Comparison of ENCODE assay signal across 8 mouse cellular contexts in genomic region chr10:89708720-89709119, GRCm38 (mm10). TPM values are rescaled to one million over a fixed set of nuclear protein-coding genes. Genes with fewer than 3 reads are reported as not detected.
DNase-seq lines count a peak whose midpoint lies in the region; ATAC-seq and TF ChIP-seq lines count a peak whose summit lies in the region.

No protein-coding gene starts in this region.

- H3K4me1 ChIP-seq in lung, embryonic 15.5 days, result no peaks in the 10 kb centered on the region
- no peaks in the 10 kb centered on the region for H3K4me1 ChIP-seq in lung, adult 2 months (ENCODE audit: control insufficient read depth, insufficient read depth, low read length)
- H3K4me1 ChIP-seq in intestine, embryonic 16.5 days (ENCODE audit: control insufficient read depth, insufficient read depth, low read length), result no peaks in the 10 kb centered on the region
- H3K4me1 ChIP-seq in stomach, embryonic 14.5 days (ENCODE audit: control insufficient read depth, insufficient read depth, low read length), result no peaks in the 10 kb centered on the region

- TF ChIP-seq CTCF in lung, adult 2 months (IDR thresholded peaks at IDR 0.05; ENCODE audit: insufficient read depth, low read length), result no peak

- intact Hi-C loops in left cerebral cortex, postnatal 14 days (cut with DNase I), result no loop called here

- H3K27ac ChIP-seq in lung, embryonic 15.5 days, result no peak overlapping the region
- no peak overlapping the region for H3K27ac ChIP-seq in intestine, embryonic 16.5 days (ENCODE audit: low read length)
- no peak overlapping the region for H3K27ac ChIP-seq in stomach, embryonic 14.5 days (ENCODE audit: low read length)

- 29% methylated on average over 10 of the region's 10 CpGs for WGBS in lung, embryonic 15.5 days
- WGBS in lung, adult 2 months, result 31% methylated on average over 10 of the region's 10 CpGs
- WGBS in intestine, embryonic 16.5 days, result 28% methylated on average over 10 of the region's 10 CpGs
- 29% methylated on average over 10 of the region's 10 CpGs for WGBS in stomach, embryonic 14.5 days

- no peak for TF ChIP-seq POLR2A in lung, adult 2 months (IDR thresholded peaks at IDR 0.05; ENCODE audit: borderline replicate concordance, extremely low read depth, low read depth, low read length)

- peak; percentile 64 for ATAC-seq in lung, embryonic 15.5 days (ENCODE audit: borderline replicate concordance, extremely low read depth, low FRiP score, low TSS enrichment)
- ATAC-seq in intestine, embryonic 16.5 days, result no peak
- ATAC-seq in stomach, embryonic 14.5 days (ENCODE audit: insufficient number of reproducible peaks, insufficient read depth, low FRiP score, low read depth), result peak; percentile 77

- no peak overlapping the region for H3K9ac ChIP-seq in lung, embryonic 15.5 days
- H3K9ac ChIP-seq in intestine, embryonic 16.5 days (ENCODE audit: low read depth, low read length), result no peak overlapping the region
- no peak overlapping the region for H3K9ac ChIP-seq in stomach, embryonic 14.5 days (replicated peaks; ENCODE audit: low read depth, low read length)

- H3K4me2 ChIP-seq in lung, embryonic 15.5 days, result peak overlapping the region; percentile 24
- peak overlapping the region; percentile 34 for H3K4me2 ChIP-seq in intestine, embryonic 16.5 days (ENCODE audit: low read depth, low read length)
- no peak overlapping the region; the same call in 1 of the 2 replicates for H3K4me2 ChIP-seq in stomach, embryonic 14.5 days (replicated peaks; ENCODE audit: low read depth, low read length)

- H3K4me3 ChIP-seq in lung, embryonic 15.5 days, result no peak overlapping the region
- no peak overlapping the region for H3K4me3 ChIP-seq in lung, adult 2 months (replicated peaks; ENCODE audit: extremely low read depth, low read depth, low read length)
- H3K4me3 ChIP-seq in intestine, embryonic 16.5 days (ENCODE audit: low read length), result 0 out of 2 replicates have a peak overlapping the region, but pooled peaks have one; percentile 19
- H3K4me3 ChIP-seq in stomach, embryonic 14.5 days (ENCODE audit: low read depth, low read length), result no peak overlapping the region; the same call in 1 of the 2 replicates

- H3K9me3 ChIP-seq in lung, embryonic 15.5 days, result no peaks in the 10 kb centered on the region
- no peaks in the 10 kb centered on the region for H3K9me3 ChIP-seq in intestine, embryonic 16.5 days (ENCODE audit: control insufficient read depth, low read length)
- H3K9me3 ChIP-seq in stomach, embryonic 14.5 days (ENCODE audit: control insufficient read depth, low read depth, low read length), result peaks cover 3% of the 10 kb centered on the region; the same call in 1 of the 2 replicates

- H3K36me3 ChIP-seq in lung, embryonic 15.5 days, result peaks cover 18% of the 10 kb centered on the region
- no peaks in the 10 kb centered on the region for H3K36me3 ChIP-seq in intestine, embryonic 16.5 days (ENCODE audit: control insufficient read depth, insufficient read depth, low read length)
- peaks cover 9% of the 10 kb centered on the region; the same call in 1 of the 2 replicates for H3K36me3 ChIP-seq in stomach, embryonic 14.5 days (ENCODE audit: control insufficient read depth, insufficient read depth, low read length)

- no peaks in the 10 kb centered on the region for H3K27me3 ChIP-seq in lung, embryonic 15.5 days
- no peaks in the 10 kb centered on the region for H3K27me3 ChIP-seq in intestine, embryonic 16.5 days (replicated peaks; ENCODE audit: control insufficient read depth, insufficient read depth, low read length)
- H3K27me3 ChIP-seq in stomach, embryonic 14.5 days (ENCODE audit: control insufficient read depth, insufficient read depth, low read length), result no peaks in the 10 kb centered on the region

- DNase-seq in adrenal gland, postnatal 10 days, result peak; percentile 23
- no peak for DNase-seq in adrenal gland, adult 18-20 months (ENCODE audit: low spot score in 2 of 2)
- DNase-seq in lung, adult 2 months, result no peak
- DNase-seq in right cerebral cortex, adult 2 months (ENCODE audit: low spot score in 2 of 2), result no peak
- DNase-seq in left cerebral cortex, postnatal 14 days (ENCODE audit: low spot score in 2 of 2), result no peak

RNA-seq across cellular contexts. Expression of gene Scyl2, which starts 22.6 kb away (rescaled TPM):
- 10 to 100 TPM; 34.2 to 36.9 TPM for total RNA-seq in adrenal gland, postnatal 10 days (2021)
- 10 to 100 TPM; 42.9 to 51.9 TPM for total RNA-seq in adrenal gland, adult 18-20 months (2021)
- 7.8 and 8.2 TPM in 2 replicates for polyA plus RNA-seq in lung, embryonic 15.5 days (2015; fragmentation: Nextera tagmentation; extraction: Ambion mirVana)
- 10.6 and 16.0 TPM in 2 replicates for polyA plus RNA-seq in lung, adult 2 months (2012; rRNA removed)
- 5.3 and 6.1 TPM in 2 replicates for polyA plus RNA-seq in intestine, embryonic 16.5 days (2015; fragmentation: Nextera tagmentation; extraction: Ambion mirVana)
- 15.2 and 16.1 TPM in 2 replicates for polyA plus RNA-seq in stomach, embryonic 14.5 days (2014; fragmentation: Nextera tagmentation; extraction: Ambion mirVana)
- total RNA-seq in left cerebral cortex, postnatal 14 days (2021), result 10 to 100 TPM; 33.0 to 33.5 TPM

RNA-seq across cellular contexts. Expression of gene Actr6, which starts 23.4 kb away (rescaled TPM):
- total RNA-seq in adrenal gland, postnatal 10 days (2021), result 10 to 100 TPM; 20.6 to 24.5 TPM
- total RNA-seq in adrenal gland, adult 18-20 months (2021), result 10 to 100 TPM; 18.5 to 21.8 TPM
- 31.7 and 34.1 TPM in 2 replicates for polyA plus RNA-seq in lung, embryonic 15.5 days (2015; fragmentation: Nextera tagmentation; extraction: Ambion mirVana)
- polyA plus RNA-seq in lung, adult 2 months (2012; rRNA removed), result 0.71 and 1.7 TPM in 2 replicates
- 18.7 and 21.5 TPM in 2 replicates for polyA plus RNA-seq in intestine, embryonic 16.5 days (2015; fragmentation: Nextera tagmentation; extraction: Ambion mirVana)
- 29.7 and 39.1 TPM in 2 replicates for polyA plus RNA-seq in stomach, embryonic 14.5 days (2014; fragmentation: Nextera tagmentation; extraction: Ambion mirVana)
- total RNA-seq in left cerebral cortex, postnatal 14 days (2021), result 10 to 100 TPM; 22.5 to 23.1 TPM

RNA-seq across cellular contexts. Expression of gene Uhrf1bp1l, which starts 36.1 kb away (rescaled TPM):
- 10 to 100 TPM; 47.1 to 52.6 TPM for total RNA-seq in adrenal gland, postnatal 10 days (2021)
- total RNA-seq in adrenal gland, adult 18-20 months (2021), result 10 to 100 TPM; 57.3 to 75.8 TPM
- 26.3 and 28.3 TPM in 2 replicates for polyA plus RNA-seq in lung, embryonic 15.5 days (2015; fragmentation: Nextera tagmentation; extraction: Ambion mirVana)
- 20.5 and 27.3 TPM in 2 replicates for polyA plus RNA-seq in lung, adult 2 months (2012; rRNA removed)
- 17.2 and 19.4 TPM in 2 replicates for polyA plus RNA-seq in intestine, embryonic 16.5 days (2015; fragmentation: Nextera tagmentation; extraction: Ambion mirVana)
- 30.5 and 30.7 TPM in 2 replicates for polyA plus RNA-seq in stomach, embryonic 14.5 days (2014; fragmentation: Nextera tagmentation; extraction: Ambion mirVana)
- 10 to 100 TPM; 88.6 to 90.2 TPM for total RNA-seq in left cerebral cortex, postnatal 14 days (2021)
